Mouse (Mus musculus): ENCODE measurements around the gene Grip1.

- TF ChIP-seq CTCF (IDR thresholded peaks at IDR 0.05; ENCODE audit: extremely low read depth, insufficient read length, insufficient replicate concordance, low read depth, low read length) (no peak), POLR2A (IDR thresholded peaks at IDR 0.05; ENCODE audit: low read depth, low read length) (no peak)
Measured at GRCm38 (mm10) chr10:120066319-120066718, 612.7 kb downstream of the Grip1 start.
